Mouse (Mus musculus) kidney, adult 2 months (tissue): ENCODE results near the gene Pgam5. TPM values are rescaled to one million over a fixed set of nuclear protein-coding genes. Genes with fewer than 3 reads are reported as not detected.

Experiments used
- DNase-seq: peaks from one replicate; pipeline ENCODE4 v3.0.0; 2021
- H3K27ac ChIP-seq: fragments of 200-500 bp; 2 replicates; pipeline ENCODE4 v1.5.1; 2012; ENCODE audit warnings: low read depth, low read length, control low read depth, inconsistent platforms; ENCODE audit not compliant: insufficient read depth
- H3K27me3 ChIP-seq: fragments of 200-500 bp; replicated peaks from 2 replicates; pipeline ENCODE4 v1.6.1; 2012; ENCODE audit warnings: mild to moderate bottlenecking, moderate library complexity, low read length, inconsistent platforms; ENCODE audit not compliant: control insufficient read depth, insufficient read depth
- H3K36me3 ChIP-seq: fragments of 200-500 bp; 2 replicates; pipeline ENCODE4 v1.6.1; 2012; ENCODE audit warnings: mild to moderate bottlenecking, moderate library complexity, low read length, inconsistent platforms; ENCODE audit not compliant: control insufficient read depth, insufficient read depth
- H3K4me1 ChIP-seq: fragments of 200-500 bp; 2 replicates; pipeline ENCODE4 v1.6.1; 2011; ENCODE audit warnings: low read length; ENCODE audit not compliant: control insufficient read depth, insufficient read depth
- H3K4me3 ChIP-seq: fragments of 200-500 bp; 2 replicates; pipeline ENCODE4 v1.5.1; 2011; ENCODE audit warnings: mild to moderate bottlenecking, low read depth, low read length, control low read depth; ENCODE audit not compliant: insufficient read depth
- CTCF ChIP-seq: fragments of 200-500 bp; conservative IDR thresholded peaks from 2 replicates; pipeline ENCODE4 v1.5.1; 2011; ENCODE audit warnings: low read depth, mild to moderate bottlenecking, control low read depth, low read length, moderate library complexity, mixed read lengths; ENCODE audit not compliant: insufficient read depth, insufficient read length
- POLR2A ChIP-seq: fragments of 200-500 bp; IDR thresholded peaks from one replicate; pipeline ENCODE4 v1.6.1; 2011; ENCODE audit warnings: low read depth, low read length, control low read depth
- WGBS: fragments of 180-500 bp; shearing (Covaris S2); methylation state at CpG from one replicate; pipeline ENCODE4 v1.1.7; 2018; 5-methylcytosine and 5-hydroxymethylcytosine counted together
- polyA plus RNA-seq: library from polyadenylated mRNA; depleted of rRNA; stranded (reverse); fragments of >200 nt; gene quantifications from 2 replicates; pipeline ENCODE4 v1.2.3, GENCODE M21; 2012

The Pgam5 gene
- polyA plus RNA-seq, 1 experiment: 18.1 TPM

DNA sequence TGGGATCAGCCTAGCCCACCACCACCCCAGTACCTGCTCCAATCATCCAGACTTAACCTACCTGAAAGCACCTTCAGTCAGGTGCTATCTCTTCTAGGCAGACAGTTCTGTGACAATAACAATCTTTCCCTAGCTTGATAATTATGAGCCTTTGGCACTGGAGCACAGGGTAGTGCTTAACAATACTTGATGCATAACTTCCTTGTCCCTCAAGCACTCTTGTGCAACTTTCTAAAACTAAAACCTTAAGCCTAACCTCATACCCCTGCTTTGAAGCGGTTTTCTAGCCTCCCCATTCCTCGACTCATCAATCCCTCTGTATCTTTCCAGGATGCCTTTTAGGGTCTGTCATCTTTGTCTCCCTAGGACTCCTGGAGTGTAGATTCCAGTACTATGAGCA is 5.1 kb upstream of the Pgam5 start:
- TF ChIP-seq CTCF (no peak), POLR2A (no peak)
- DNase-seq: no peak
- Histone ChIP-seq H3K27ac (no peak overlapping the region), H3K36me3 (no peaks in the 10 kb centered on the region), H3K4me1 (no peaks in the 10 kb centered on the region), H3K4me3 (no peak overlapping the region), H3K27me3 (no peaks in the 10 kb centered on the region)
- 76% methylated on average over 2 of the region's 2 CpGs for WGBS

DNA sequence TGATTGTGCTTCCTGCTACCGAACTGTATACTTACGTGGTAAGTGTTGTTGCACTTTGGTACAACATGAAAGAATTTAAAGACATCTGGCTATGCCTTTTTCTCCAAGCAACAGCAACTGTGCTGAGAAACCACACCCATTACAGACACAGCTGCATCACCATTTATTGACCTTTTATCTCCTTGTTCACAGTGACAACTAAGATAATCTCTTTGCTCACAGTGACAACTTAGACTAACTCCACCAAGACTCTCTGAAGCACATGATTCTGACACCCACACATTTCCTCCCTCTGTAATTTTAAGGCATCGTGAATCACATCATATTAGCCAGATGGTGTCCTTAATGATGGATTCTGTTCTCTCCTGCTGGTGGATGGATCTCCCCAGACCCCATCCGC is 4.4 kb upstream of the Pgam5 start:
- no peaks in the 10 kb centered on the region for H3K4me1 ChIP-seq
- no peaks in the 10 kb centered on the region for H3K27me3 ChIP-seq
- 79% methylated on average over 4 of the region's 4 CpGs for WGBS
- TF ChIP-seq POLR2A: no peak
- no peak for TF ChIP-seq CTCF
- H3K36me3 ChIP-seq: no peaks in the 10 kb centered on the region
- H3K4me3 ChIP-seq: no peak overlapping the region
- H3K27ac ChIP-seq: no peak overlapping the region
- no peak for DNase-seq

DNA sequence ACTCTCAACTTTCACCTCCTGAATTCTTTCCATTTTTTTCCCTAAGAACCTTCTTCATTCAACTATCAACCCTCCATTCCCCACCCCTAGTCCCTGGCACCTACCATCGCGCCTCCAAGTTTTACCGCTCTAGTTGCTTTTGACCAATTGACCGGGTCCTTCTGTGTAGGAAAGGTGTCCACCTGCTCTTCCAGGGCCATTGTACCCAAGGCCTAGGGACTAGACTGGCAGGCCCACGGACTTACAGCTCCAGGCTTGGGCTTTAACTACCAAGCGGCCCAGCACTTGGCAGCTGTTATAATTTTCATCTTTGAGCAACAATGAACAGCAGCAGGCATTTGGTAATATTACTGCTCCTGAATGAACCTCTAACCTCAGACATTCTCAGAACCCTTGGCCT is 529 bp upstream of the Pgam5 start:
- no peak for DNase-seq
- H3K27ac ChIP-seq: no peak overlapping the region
- TF ChIP-seq POLR2A: no peak
- no peak for TF ChIP-seq CTCF
- no peak overlapping the region for H3K4me3 ChIP-seq
- WGBS: 88% methylated on average over 6 of the region's 6 CpGs
- peaks cover 9% of the 10 kb centered on the region; the same call in 1 of the 2 replicates for H3K4me1 ChIP-seq
- no peaks in the 10 kb centered on the region for H3K27me3 ChIP-seq
- H3K36me3 ChIP-seq: no peaks in the 10 kb centered on the region

DNA sequence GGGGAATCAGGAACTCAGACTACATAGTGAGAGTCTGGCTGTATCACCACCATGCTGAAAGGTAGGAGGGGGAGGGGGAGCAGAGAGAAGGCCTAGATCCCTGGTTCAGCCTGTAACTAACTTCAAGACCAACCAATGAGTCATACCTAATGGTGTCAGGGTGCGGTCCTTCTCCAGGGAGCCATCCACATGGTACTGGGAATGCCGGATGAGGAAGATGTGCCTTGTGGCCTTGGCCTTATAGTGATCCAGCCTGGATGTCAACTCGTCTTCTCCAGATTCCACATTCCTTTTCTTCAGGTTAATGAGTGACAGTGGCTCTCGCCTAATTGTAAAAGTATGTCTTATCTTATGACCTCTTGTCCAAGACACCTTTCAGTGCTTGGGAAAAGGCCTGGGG is 2.8 kb downstream of the Pgam5 start:
- WGBS: 63% methylated on average over 4 of the region's 4 CpGs
- no peak overlapping the region for H3K27ac ChIP-seq
- peaks cover 2% of the 10 kb centered on the region; the same call in 1 of the 2 replicates for H3K36me3 ChIP-seq
- H3K4me1 ChIP-seq: peaks cover 9% of the 10 kb centered on the region; the same call in 1 of the 2 replicates
- no peaks in the 10 kb centered on the region for H3K27me3 ChIP-seq
- no peak for TF ChIP-seq CTCF
- TF ChIP-seq POLR2A: no peak
- peak; percentile 20 for DNase-seq
- no peak overlapping the region for H3K4me3 ChIP-seq

DNA sequence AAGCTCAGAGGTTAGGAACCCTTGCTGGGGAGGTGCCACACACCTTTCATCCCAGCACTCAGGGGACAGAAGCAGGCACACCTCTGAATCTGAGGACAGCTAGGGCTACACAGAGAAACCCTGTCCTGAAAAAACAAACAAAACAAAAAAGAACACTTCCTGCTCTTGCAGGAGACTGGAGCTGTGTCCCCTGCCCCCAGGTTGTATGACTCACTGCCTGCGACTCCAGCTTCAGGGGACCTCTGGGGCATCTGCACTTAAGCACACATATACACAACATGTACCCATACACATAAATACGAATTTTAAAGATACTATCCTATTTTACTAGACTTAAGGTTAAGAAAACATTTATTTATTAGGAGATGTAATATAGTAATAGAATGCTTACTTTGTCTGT is 25.6 kb downstream of the Pgam5 start:
- TF ChIP-seq CTCF (no peak), POLR2A (no peak)
- Histone ChIP-seq H3K4me1 (no peaks in the 10 kb centered on the region), H3K4me3 (no peak overlapping the region), H3K27ac (no peak overlapping the region), H3K36me3 (peaks cover 12% of the 10 kb centered on the region), H3K27me3 (no peaks in the 10 kb centered on the region)
- DNase-seq: no peak
- WGBS: 83% methylated on average over 2 of the region's 2 CpGs

DNA sequence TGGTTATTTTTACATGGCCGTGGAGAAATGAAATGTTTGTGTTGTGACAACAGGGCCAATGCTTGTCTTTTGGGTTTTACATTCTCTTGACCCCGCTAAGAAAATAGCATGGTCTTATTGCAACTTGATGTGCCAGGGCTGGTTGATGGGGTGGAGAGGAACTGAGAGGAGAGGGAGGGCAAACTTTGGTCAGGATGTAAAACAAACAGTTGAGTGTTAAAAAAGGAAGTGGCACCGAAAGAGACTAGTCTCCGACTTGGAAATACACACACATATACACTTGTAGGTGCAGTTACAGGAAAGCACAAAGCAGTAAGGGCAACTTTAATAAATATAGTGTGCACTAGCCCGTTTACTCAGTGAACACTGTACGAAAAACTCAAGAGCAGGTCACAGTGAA is 37.4 kb downstream of the Pgam5 start:
- no peaks in the 10 kb centered on the region for H3K4me1 ChIP-seq
- no peak overlapping the region for H3K4me3 ChIP-seq
- no peak for TF ChIP-seq POLR2A
- TF ChIP-seq CTCF: no peak
- DNase-seq: no peak
- H3K36me3 ChIP-seq: no peaks in the 10 kb centered on the region; the same call in 1 of the 2 replicates
- WGBS: 60% methylated on average over 6 of the region's 6 CpGs
- H3K27ac ChIP-seq: no peak overlapping the region
- no peaks in the 10 kb centered on the region for H3K27me3 ChIP-seq

DNA sequence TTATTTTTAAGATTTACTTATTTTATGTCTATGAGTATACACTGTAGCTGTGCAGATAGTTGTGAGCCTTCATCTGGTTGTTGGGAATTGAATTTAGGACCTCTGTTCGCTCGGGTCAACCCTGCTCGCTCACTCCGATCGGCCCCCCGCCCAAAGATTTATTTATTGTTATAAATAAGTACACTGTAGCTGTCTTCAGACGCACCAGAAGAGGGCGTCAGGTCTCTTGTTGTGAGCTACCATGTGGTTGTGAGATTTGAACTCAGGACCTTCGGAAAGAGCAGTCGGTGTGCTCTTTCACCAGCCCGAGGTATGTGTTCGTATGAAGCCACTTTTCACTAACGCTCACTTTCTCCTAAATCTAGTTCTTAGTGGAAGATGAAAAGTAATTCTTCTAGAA is 38.1 kb downstream of the Pgam5 start:
- Histone ChIP-seq H3K27ac (no peak overlapping the region), H3K27me3 (no peaks in the 10 kb centered on the region), H3K4me3 (peak overlapping the region; percentile 19; the same call in 1 of the 2 replicates), H3K36me3 (no peaks in the 10 kb centered on the region; the same call in 1 of the 2 replicates), H3K4me1 (no peaks in the 10 kb centered on the region)
- DNase-seq: peak; percentile 7
- WGBS: 31% methylated on average over 13 of the region's 13 CpGs
- TF ChIP-seq POLR2A: no peak
- no peak for TF ChIP-seq CTCF

DNA sequence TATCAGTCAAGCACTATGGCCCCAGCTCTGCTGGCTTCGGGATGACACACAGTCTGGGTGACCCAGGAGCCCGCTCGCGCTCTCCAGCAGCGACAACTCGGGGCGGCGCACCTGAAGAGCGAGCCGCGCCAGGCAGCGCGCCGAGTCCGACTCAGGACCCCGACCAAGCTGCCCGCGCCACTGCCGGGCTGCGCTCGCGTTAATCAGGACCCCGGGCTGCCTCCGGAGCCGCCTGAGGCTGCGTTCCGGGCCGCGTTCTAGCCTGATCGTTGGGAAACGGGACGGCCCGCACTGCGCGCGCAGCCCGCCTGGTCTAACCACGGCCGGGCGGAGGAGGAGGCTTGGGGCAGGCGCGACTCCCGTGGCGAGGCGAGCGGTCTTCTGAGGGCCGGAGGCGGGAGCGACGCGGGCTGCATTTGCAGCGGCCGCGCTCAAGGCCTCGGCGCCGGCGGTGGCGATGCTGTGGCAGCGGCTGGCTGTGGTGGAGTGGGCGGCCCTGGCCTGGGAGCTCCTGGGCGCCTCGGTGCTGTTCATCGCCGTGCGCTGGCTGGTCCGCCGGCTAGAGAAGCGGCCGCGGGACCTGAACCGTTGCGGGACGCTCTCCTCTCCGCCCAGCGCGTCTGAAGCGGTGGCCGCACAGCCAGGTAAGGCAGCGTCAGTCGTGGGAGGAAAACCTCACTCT is 38.8 kb downstream of the Pgam5 start, which contains the start of gene Ankle2:
Gene Ankle2 (plus strand): TSS at position 225 of the 682 bp plus-strand sequence.
- H3K27ac ChIP-seq: peak within 1 kb of the TSS; percentile 79
- H3K4me1 ChIP-seq: no peaks in the 10 kb centered on the region
- TF ChIP-seq POLR2A (peak; percentile 72), CTCF (no peak)
- WGBS: under 1% methylated on average over 81 of the region's 81 CpGs
- DNase-seq: peak; percentile 95
- H3K27me3 ChIP-seq: no peaks in the 10 kb centered on the region
- peak within 1 kb of the TSS; percentile 98 for H3K4me3 ChIP-seq
- H3K36me3 ChIP-seq: no peaks in the 10 kb centered on the region; the same call in 1 of the 2 replicates
